9 mouse cellular contexts compared by ENCODE assay signal in the genomic region with DNA sequence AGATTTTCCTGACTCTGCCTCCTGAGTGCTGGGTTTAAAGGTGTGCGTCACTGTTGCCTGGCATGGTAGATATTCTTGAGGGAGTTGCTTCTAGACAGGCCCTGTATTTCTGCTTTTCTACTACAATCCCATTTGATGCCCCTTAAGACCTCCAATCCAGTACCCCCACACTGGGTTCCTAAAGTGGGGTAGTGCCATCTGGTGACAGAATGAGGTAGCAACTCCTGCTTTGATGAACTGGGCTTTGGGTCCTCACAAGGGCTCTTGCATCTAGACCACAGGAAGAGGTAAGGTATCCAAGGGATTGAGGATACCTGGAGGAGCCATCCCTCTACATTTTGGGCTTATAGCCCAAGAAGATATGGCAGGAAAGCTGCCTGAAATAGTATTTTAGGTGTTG. TPM values are rescaled to one million over a fixed set of nuclear protein-coding genes. Genes with fewer than 3 reads are reported as not detected.
DNase-seq lines count a peak whose midpoint lies in the region; ATAC-seq and TF ChIP-seq lines count a peak whose summit lies in the region.
"Had no signal": no experiment of that assay in that cellular context is flagged by ENCODE, and none has a peak within 500 bp of the region (broad histone marks: within the 10 kb centered on the region; RNA-seq: fewer than 3 reads in every experiment).

No protein-coding gene starts in this region.

- no peak overlapping the region for H3K4me3 ChIP-seq in heart, embryonic 11.5 days (ENCODE audit: low read depth, low read length)
- no peak overlapping the region for H3K4me3 ChIP-seq in midbrain, postnatal 0 days (ENCODE audit: low read depth, low read length)
- no peak overlapping the region for H3K4me3 ChIP-seq in midbrain, embryonic 11.5 days (ENCODE audit: low read depth, low read length)
- no peak overlapping the region for H3K4me3 ChIP-seq in stomach, postnatal 0 days (ENCODE audit: low read depth, low read length)
- H3K4me3 ChIP-seq: liver, embryonic 15.5 days had no signal

- H3K9ac ChIP-seq in heart, embryonic 11.5 days (ENCODE audit: low read depth, low read length), result no peak overlapping the region
- H3K9ac ChIP-seq in midbrain, postnatal 0 days (replicated peaks; ENCODE audit: low read length, poor library complexity, severe bottlenecking), result no peak overlapping the region
- H3K9ac ChIP-seq in midbrain, embryonic 11.5 days (ENCODE audit: low read length), result no peak overlapping the region
- H3K9ac ChIP-seq in stomach, postnatal 0 days (ENCODE audit: low read length), result no peak overlapping the region
- H3K9ac ChIP-seq: liver, embryonic 15.5 days had no signal

- H3K4me2 ChIP-seq in heart, embryonic 11.5 days, result no peak overlapping the region
- no peak overlapping the region for H3K4me2 ChIP-seq in midbrain, postnatal 0 days (ENCODE audit: low read depth, low read length, poor library complexity, severe bottlenecking)
- no peak overlapping the region for H3K4me2 ChIP-seq in midbrain, embryonic 11.5 days
- no peak overlapping the region for H3K4me2 ChIP-seq in stomach, postnatal 0 days (replicated peaks; ENCODE audit: low read depth)
- H3K4me2 ChIP-seq: liver, embryonic 15.5 days had no signal

- no peaks in the 10 kb centered on the region for H3K9me3 ChIP-seq in heart, embryonic 11.5 days (replicated peaks; ENCODE audit: control insufficient read depth, low read length)
- H3K9me3 ChIP-seq in midbrain, postnatal 0 days (ENCODE audit: low read length), result no peaks in the 10 kb centered on the region
- H3K9me3 ChIP-seq in midbrain, embryonic 11.5 days (ENCODE audit: control insufficient read depth, low read length), result no peaks in the 10 kb centered on the region
- no peaks in the 10 kb centered on the region for H3K9me3 ChIP-seq in stomach, postnatal 0 days (ENCODE audit: control insufficient read depth, low read length)
- H3K9me3 ChIP-seq: liver, embryonic 15.5 days had no signal

- WGBS in heart, embryonic 11.5 days (ENCODE audit: insufficient replicate concordance), result 78% methylated on average over 1 of the region's 1 CpGs
- WGBS in midbrain, postnatal 0 days, result 97% methylated on average over 1 of the region's 1 CpGs
- 88% methylated on average over 1 of the region's 1 CpGs for WGBS in midbrain, embryonic 11.5 days
- WGBS in stomach, postnatal 0 days, result 96% methylated on average over 1 of the region's 1 CpGs

- ATAC-seq in heart, embryonic 11.5 days (replicated peaks; ENCODE audit: insufficient number of reproducible peaks, low FRiP score, low TSS enrichment), result no peak
- no peak for ATAC-seq in midbrain, postnatal 0 days (ENCODE audit: low FRiP score)
- no peak for ATAC-seq in midbrain, embryonic 11.5 days (ENCODE audit: low FRiP score)
- ATAC-seq in stomach, postnatal 0 days (ENCODE audit: low FRiP score, low TSS enrichment), result no peak

- H3K4me1 ChIP-seq in heart, embryonic 11.5 days (ENCODE audit: control insufficient read depth, insufficient read depth, low read length), result no peaks in the 10 kb centered on the region; the same call in 1 of the 2 replicates
- H3K4me1 ChIP-seq in midbrain, postnatal 0 days (ENCODE audit: insufficient read depth, low read length), result no peaks in the 10 kb centered on the region
- no peaks in the 10 kb centered on the region; the same call in 1 of the 2 replicates for H3K4me1 ChIP-seq in midbrain, embryonic 11.5 days (ENCODE audit: control insufficient read depth, insufficient read depth, low read length)
- no peaks in the 10 kb centered on the region for H3K4me1 ChIP-seq in stomach, postnatal 0 days (replicated peaks; ENCODE audit: control insufficient read depth, insufficient read depth)

- no peak for TF ChIP-seq EP300 in stomach, postnatal 0 days (optimal IDR thresholded peaks at IDR 0.05)

- TF ChIP-seq CTCF in midbrain, postnatal 0 days (IDR thresholded peaks at IDR 0.05), result peak; percentile 67
- peak; percentile 64 for TF ChIP-seq CTCF in stomach, postnatal 0 days (IDR thresholded peaks at IDR 0.05; ENCODE audit: low read depth)

- no peaks in the 10 kb centered on the region for H3K27me3 ChIP-seq in heart, embryonic 11.5 days (ENCODE audit: control insufficient read depth, insufficient read depth, low read length)
- no peaks in the 10 kb centered on the region for H3K27me3 ChIP-seq in midbrain, postnatal 0 days (ENCODE audit: insufficient read depth, low read length)
- no peaks in the 10 kb centered on the region for H3K27me3 ChIP-seq in midbrain, embryonic 11.5 days (ENCODE audit: control insufficient read depth, insufficient read depth, low read length)
- H3K27me3 ChIP-seq in stomach, postnatal 0 days (ENCODE audit: control insufficient read depth, insufficient read depth, low read length), result no peaks in the 10 kb centered on the region
- H3K27me3 ChIP-seq: liver, embryonic 15.5 days had no signal

- no peak overlapping the region for H3K27ac ChIP-seq in heart, embryonic 11.5 days (ENCODE audit: low read depth, low read length)
- no peak overlapping the region for H3K27ac ChIP-seq in midbrain, postnatal 0 days (ENCODE audit: low read depth, low read length)
- no peak overlapping the region for H3K27ac ChIP-seq in midbrain, embryonic 11.5 days (ENCODE audit: low read depth, low read length)
- H3K27ac ChIP-seq in stomach, postnatal 0 days (replicated peaks), result no peak overlapping the region
- H3K27ac ChIP-seq: liver, embryonic 15.5 days had no signal

- H3K36me3 ChIP-seq in heart, embryonic 11.5 days (ENCODE audit: control insufficient read depth, insufficient read depth, low read length), result no peaks in the 10 kb centered on the region
- H3K36me3 ChIP-seq in midbrain, postnatal 0 days (ENCODE audit: insufficient read depth, low read length), result no peaks in the 10 kb centered on the region
- H3K36me3 ChIP-seq in midbrain, embryonic 11.5 days (ENCODE audit: control insufficient read depth, insufficient read depth, low read length), result no peaks in the 10 kb centered on the region
- no peaks in the 10 kb centered on the region for H3K36me3 ChIP-seq in stomach, postnatal 0 days (ENCODE audit: control insufficient read depth, insufficient read depth, low read length)
- H3K36me3 ChIP-seq: liver, embryonic 15.5 days had no signal

- peak; percentile 7 for DNase-seq in heart, adult 8-10 months (ENCODE audit: low spot score)
- DNase-seq in midbrain, postnatal 0 days (ENCODE audit: low spot score), result peak; percentile 26
- DNase-seq in midbrain, embryonic 11.5 days (ENCODE audit: low spot score, missing footprints), result no peak
- DNase-seq in cerebellum, postnatal 14 days, result peak; percentile 52 to 55
- DNase-seq in stomach, postnatal 0 days (ENCODE audit: low spot score), result no peak
- DNase-seq in right cerebral cortex, postnatal 4 days, result no peak
- DNase-seq in gastrocnemius, adult 18-20 months (ENCODE audit: low spot score), result no peak

RNA-seq across cellular contexts. Expression of gene Dcaf1, which starts 2.5 kb away (rescaled TPM):
- total RNA-seq in heart, adult 8-10 months (2022), result 10 to 100 TPM; 23.9 to 30.7 (median 25.3) TPM
- polyA plus RNA-seq in heart, embryonic 11.5 days (2014; fragmentation: Nextera tagmentation; extraction: Ambion mirVana), result 21.7 and 23.5 TPM in 2 replicates
- 23.4 and 27.2 TPM in 2 replicates for total RNA-seq in midbrain, postnatal 0 days (2014; rRNA removed)
- 7.4 and 7.6 TPM in 2 replicates for polyA plus RNA-seq in midbrain, postnatal 0 days (2015; fragmentation: Nextera tagmentation; extraction: Ambion mirVana)
- polyA plus RNA-seq in midbrain, embryonic 11.5 days (2014; fragmentation: Nextera tagmentation; extraction: Ambion mirVana), result 28.6 and 37.7 TPM in 2 replicates
- polyA plus RNA-seq in stomach, postnatal 0 days (2015; fragmentation: Nextera tagmentation; extraction: Ambion mirVana), result 4.3 and 4.5 TPM in 2 replicates
- 10 to 100 TPM; 20.6 to 22.6 TPM for total RNA-seq in gastrocnemius, adult 18-20 months (2021)

RNA-seq across cellular contexts. Expression of gene Rad54l2, which starts 30.2 kb away (rescaled TPM):
- 10 to 100 TPM; 10.3 to 11.1 (median 10.7) TPM for total RNA-seq in heart, adult 8-10 months (2022)
- 3.2 and 5.8 TPM in 2 replicates for polyA plus RNA-seq in heart, embryonic 11.5 days (2014; fragmentation: Nextera tagmentation; extraction: Ambion mirVana)
- total RNA-seq in midbrain, postnatal 0 days (2014; rRNA removed), result 24.9 and 25.5 TPM in 2 replicates
- 3.0 and 4.6 TPM in 2 replicates for polyA plus RNA-seq in midbrain, postnatal 0 days (2015; fragmentation: Nextera tagmentation; extraction: Ambion mirVana)
- polyA plus RNA-seq in midbrain, embryonic 11.5 days (2014; fragmentation: Nextera tagmentation; extraction: Ambion mirVana), result 5.5 and 6.1 TPM in 2 replicates
- 1.6 and 1.9 TPM in 2 replicates for polyA plus RNA-seq in stomach, postnatal 0 days (2015; fragmentation: Nextera tagmentation; extraction: Ambion mirVana)
- 1 to 10 TPM; 6.6 to 6.9 TPM for total RNA-seq in gastrocnemius, adult 18-20 months (2021)

Comparison
In these comparisons a context has a peak if more than half of its experiments do, and no peak if none do; other contexts are left out.
1. DNase-seq: peak in heart, adult 8-10 months (single experiment), midbrain, postnatal 0 days (single experiment) and cerebellum, postnatal 14 days (2 of 2); none in midbrain, embryonic 11.5 days (single experiment), stomach, postnatal 0 days (single experiment), right cerebral cortex, postnatal 4 days (single experiment) and gastrocnemius, adult 18-20 months (single experiment).